Mouse (Mus musculus) retina, postnatal 1 day (tissue): ENCODE results near the gene Csmd2.

Experiments used
- DNase-seq: peaks from one replicate; pipeline ENCODE4 v3.0.0-alpha.2; 2012

Csmd2 gene

DNA sequence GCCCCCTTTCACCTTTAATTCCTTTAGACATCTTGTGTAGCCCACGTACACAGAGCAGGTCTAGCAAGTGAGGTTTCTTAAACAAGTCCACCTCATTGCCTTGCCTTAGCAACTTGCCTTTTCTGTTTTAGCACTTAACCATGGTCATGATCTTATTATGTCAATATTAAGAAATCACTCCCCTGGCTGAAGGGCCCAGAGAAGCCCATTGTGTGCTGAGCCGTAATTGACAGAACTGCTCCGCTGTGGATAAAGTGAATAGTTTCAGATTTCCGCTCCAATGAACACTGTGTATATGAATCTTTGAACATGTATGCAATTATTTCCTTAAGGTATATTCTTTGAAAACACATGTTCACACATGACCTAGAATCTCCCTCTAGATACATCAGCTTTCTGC, 434.8 kb downstream of the Csmd2 start:
- DNase-seq, result peak; percentile 73

DNA sequence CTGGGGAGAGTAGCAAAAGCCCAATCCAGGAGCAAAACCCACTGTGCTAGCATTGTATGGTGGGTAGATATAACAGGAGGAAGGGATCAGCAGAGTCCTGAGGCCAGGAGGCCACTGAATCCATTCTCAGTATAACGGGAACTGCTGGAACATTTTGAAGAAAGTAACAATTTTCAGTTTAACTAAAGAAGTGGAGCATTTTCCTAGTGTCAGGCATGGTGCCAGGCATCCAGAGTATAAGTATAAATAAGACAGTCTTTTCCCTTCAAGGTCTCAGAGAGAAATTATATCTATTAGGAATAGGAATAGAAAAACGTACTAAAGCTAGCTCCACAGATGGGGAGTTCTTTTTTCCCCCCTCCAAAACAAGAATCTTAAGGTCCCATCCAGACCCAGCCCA, 437.7 kb downstream of the Csmd2 start:
- DNase-seq, result no peak

DNA sequence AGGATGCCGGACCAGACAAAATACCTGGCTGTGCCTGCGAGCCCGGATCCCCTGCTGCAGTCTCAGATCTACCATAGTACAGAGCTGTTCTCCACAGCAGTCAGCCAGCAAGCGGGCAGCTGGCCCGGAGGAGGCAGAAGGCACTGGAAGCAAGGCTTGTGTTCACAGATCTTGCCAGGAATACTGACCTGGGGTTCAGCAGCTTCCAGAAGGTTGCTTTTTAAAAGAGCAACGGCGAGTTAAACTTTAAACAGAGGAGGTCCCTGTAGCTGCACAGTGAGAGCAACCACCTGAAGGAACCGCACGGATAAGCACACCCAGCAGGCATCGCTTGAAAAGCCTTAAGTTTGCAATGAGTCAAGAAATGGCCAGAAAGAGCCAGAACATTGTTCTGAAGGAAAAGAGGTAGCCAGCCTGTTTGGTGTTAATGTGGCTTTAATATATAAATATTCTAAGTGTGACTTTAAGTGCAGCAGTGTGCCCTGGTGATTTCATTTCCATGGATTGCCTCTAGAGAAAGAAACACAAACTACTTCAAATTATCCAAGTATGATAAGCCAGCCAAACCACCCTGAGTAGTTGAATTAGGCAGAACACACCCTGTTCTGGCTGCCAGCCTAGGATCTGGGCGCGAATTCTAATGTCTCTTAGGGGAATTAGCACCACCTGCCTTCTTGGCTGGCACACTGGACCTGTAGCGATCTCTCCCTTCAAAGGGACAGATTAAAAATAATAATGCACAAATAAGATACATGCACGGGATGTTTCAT, 439.8 kb downstream of the Csmd2 start:
- DNase-seq, result no peak

DNA sequence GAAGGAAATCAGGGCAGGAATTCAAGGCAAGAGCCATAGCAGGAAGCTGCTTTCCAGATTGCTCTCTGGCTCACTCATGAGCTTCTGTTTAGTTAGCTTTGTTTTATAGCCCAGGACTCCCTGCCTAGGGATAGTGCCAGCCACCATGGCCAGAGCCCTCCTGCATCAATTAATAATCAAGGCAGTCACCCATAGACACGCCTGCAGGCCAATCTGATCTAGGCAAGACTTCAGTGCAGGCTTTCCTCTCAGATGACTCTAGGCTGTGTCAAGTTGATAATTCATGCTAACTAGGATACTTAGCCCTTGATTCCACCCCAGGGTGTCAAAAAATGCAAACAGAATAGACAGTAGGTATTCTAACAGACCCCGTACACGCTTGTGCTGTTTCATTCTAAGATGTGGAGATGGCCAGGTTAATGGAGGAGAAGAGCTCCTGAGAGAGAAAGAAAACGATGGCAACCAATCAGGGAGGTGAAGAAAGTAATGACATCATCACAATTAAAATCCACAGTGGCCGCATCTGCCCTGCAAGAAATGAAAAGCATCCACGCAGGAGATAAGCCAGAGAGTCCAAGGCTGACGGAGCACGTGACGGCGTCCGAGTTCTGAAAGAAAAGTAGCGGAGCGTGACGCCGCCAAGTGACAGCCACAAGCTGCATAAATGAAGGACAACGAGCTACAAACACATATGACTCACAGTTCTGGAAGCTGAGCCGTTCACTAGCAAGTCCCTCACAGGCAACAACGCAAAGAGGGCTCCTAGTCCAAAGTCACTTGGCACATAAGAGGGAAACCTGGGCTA, 440.8 kb downstream of the Csmd2 start:
- DNase-seq, result peak; percentile 84

DNA sequence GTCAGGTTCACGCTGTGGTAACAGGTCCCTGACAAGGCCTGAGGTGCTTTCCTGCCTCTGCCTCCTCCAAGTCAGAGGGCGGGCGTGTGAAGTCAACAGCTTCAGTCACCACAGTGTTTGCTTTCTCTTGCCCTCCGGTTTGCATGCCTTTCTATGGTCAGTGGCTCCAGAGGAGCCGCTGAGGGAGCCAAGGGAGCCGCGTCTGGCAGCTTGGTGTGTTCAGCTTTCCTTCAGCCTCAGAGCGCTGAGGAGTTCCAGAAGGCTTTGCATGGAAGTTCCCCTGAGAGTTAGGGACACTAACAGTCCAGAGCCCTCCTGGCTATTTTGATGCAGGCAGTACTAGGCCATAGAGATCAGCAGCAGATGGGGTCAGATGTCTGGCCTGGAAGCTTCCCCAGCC, 441.9 kb downstream of the Csmd2 start:
- DNase-seq, result no peak

DNA sequence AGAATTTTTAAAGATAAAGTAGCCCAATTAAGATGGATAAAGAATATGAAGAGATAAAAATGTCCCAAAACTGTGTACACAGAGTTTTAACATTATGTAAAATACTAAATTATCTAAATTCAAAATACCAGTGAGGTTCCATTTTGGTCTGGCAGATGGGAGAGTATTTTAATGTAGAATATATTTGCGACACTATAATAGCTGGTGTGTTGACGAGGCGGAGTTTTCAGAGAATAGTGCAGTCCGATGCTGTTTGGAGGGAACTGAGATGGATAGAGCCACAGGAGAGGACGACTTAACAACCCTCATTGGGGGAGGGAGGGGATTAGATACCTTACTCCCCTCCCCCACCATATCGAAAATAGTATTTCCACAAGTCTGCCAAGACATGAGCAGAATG, 452.9 kb downstream of the Csmd2 start:
- no peak for DNase-seq

DNA sequence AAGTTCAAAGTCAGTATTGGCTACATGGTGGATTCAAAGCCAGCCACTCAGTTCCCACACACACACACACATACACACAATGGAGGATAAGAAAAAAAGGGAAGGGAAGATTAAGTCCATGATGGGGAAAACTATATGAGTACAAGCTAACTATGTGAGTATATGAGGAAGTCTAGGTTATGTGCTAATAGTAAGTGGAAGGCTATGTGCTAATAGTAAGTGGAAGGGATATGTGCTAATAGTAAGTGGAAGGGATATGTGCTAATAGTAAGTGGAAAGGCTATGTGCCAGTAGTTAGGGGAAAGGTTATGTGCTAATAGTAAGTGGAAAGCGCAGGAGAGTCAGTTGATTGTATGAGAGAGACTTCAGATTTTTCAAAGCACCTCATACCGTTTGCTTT, 453.6 kb downstream of the Csmd2 start:
- no peak for DNase-seq

DNA sequence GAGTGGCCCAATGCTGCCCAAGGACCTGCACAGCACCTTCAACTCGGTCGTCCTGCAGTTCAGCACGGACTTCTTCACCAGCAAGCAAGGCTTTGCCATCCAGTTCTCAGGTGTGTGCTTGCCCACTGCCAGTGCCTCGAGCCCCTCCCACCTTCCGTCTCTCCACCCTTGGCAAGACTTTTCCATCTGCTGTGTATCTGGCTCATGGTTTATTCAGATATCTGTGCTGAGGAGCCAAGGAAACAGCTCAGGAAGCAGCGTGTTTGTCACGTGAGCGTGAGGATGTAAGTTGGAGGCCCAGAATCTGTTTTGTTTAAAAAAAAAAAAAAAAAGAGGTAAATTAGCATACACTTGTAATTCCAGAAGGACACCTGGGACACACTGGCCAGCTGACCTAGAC, 455.1 kb downstream of the Csmd2 start:
- DNase-seq, result no peak

DNA sequence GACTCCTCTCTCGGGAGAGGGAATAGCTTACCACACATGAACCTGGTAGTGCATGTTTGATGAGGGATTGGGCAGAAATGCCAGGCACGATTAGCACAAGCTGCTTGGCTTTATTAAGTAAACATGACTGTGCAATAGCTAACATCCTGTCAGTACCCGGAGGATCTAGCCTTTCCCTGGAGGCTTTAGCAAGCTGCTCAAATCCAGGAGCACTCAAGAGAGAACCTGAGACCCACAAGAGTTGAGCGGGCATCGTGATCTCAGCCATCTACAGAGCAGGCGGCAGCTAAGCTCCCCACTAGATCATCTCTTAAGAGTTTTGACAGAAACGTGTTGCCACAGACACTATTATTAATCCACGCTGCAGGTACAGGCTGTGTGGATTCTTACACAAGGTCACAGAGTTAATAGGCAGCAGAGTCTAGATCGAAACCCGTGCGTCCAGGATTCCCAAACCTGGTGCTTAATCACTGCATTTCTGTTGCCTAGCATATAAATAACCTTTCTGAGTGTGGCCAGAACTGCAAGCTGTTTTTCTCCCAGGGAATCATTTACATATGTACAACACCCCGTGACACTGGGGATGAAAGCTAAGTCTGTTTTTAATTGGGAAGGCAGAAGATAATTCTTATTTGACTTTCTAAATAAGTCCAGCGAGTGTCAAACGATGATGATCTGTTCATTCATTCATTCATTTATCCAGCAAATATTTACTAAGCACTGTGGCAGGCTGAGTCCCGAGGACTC, 458.0 kb downstream of the Csmd2 start:
- peak; percentile 31 for DNase-seq

DNA sequence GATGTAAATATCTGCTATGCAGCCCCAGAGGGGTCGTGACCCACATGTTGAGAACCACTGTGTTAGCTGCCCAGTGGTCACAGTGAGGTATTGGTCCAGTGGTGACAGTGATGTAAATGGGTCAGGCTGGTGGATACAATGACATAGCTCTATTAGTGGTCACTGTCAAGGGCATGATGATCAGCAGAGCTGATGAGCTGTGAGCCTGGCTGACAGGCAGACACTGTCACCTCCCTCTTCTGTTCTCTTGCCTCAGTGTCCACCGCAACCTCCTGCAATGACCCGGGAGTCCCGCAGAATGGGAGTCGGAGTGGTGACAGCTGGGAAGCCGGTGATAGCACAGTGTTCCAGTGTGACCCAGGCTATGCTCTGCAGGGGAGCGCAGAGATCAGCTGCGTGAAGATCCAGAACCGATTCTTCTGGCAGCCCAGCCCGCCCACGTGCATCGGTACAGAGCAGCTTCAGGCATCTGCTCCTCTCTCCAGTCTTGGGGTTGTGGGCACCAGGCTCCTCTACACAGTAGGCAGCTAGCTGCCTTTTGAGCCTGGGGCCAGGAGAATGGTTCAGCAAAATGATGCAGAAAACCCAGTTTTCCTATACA, 461.3 kb downstream of the Csmd2 start:
- DNase-seq, result peak; percentile 69

DNA sequence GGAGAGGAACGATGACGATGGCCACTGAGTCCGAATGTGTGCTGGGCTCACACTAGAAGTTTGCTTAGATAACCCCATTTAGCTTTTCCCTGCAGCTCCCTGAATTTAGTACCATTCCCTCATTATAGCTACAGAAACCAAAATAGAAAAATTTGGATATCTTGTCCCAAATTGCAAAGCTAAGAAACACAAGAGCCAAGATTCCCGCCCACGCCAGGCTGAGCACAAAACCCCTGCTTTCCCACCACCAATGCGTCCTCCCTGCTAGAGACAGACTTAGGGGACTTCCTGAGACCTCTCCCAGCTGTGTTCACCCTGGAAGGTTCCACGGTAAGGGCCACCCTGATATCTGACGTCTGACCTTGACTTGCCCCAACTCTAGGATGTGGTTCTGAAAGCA, 462.5 kb downstream of the Csmd2 start:
- no peak for DNase-seq

DNA sequence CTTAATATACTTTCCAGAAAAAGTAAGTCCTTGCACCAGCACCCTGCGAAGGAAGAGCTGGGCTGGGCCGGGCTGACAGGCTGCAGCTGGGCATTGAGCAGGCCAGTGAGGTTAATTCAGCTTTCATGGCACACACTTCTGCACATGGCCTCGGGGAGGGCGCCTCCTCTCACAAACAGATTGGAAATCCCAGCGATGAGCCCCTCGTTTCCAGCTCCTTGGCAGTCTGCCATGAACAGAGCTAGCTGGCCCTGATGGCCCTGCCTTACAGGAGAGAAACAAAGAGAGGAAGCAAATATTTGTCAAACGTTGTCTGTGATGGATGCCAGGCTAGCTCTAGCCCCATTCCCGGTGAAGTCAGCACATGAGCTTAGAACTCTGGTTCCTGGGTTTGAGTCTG, 463.3 kb downstream of the Csmd2 start:
- DNase-seq, result peak; percentile 90

DNA sequence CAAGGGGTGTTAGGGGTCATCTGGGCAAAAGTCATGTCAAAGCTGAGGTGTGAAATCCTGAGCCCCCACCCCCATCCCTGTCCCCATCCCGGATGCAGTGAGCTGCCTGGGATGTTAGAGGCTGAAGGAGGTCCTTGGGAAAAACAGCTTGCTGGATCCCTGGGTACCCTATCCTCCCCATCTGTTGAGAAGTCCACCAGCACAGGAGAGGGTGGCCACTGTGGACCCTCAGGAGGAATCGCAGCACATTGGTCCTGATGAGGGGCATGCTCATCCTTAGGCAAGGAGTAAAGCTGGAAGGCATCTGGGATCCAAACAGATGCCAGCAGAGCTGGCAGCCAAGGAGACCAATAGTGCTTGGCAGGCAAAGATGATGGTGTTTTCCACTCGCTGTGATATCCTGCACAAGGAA, 463.7 kb downstream of the Csmd2 start:
- DNase-seq, result no peak

DNA sequence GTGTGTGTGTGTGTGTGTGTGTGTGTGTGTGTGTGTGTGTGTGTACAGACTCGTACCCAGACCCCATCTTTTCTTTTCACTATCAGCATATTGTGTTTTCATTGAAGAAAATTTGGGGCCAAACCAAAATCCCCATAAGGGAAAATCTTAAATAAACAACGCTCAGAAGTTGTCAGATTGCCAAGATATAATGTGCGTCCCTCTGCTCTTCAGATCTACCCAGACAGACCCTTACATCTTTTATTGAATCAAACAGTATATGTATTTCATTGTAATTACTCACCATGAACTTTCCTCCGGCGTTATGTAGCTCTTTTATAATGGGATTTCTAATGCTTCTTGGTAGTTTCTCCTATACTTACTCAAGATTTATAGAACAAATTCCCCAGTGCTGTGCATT, 479.1 kb downstream of the Csmd2 start:
- no peak for DNase-seq

DNA sequence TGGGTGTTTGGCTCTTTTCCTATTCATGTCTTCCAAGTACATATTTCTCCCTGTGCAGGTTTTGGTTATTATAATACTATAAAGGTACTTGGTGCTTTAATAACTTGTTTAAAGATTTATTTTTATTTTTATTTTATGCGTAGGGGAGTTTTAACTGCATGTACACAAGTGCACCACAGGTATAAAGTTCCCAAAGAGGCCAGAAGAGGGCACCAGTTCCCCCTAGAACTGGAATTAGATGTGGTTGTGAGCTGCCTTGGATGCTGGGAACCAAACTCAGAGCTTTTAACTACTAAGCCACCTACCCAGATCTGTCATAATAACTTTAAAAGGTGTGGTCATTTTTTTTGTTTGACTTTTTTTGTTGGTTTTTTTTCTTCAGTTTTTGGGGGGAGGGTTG, 480.4 kb downstream of the Csmd2 start:
- no peak for DNase-seq

DNA sequence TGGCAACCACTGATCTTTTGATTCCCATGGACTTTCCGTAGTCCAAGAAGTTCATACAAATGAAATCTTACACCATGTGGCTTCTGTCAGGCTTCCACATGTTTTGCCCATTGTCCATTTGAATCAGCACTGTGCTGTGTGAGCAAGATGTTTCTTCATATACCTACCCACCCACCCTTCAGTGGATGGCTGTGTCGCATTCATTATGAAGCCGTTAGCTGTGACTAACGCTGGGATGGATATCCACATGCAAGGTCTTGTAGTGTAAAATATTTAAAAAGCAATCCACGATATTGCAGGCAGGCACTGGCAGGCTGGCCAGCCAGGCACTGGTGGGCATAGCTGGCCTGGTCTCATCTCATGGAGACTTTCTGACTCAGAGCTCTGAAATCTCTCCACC, 488.6 kb downstream of the Csmd2 start:
- DNase-seq, result no peak

DNA sequence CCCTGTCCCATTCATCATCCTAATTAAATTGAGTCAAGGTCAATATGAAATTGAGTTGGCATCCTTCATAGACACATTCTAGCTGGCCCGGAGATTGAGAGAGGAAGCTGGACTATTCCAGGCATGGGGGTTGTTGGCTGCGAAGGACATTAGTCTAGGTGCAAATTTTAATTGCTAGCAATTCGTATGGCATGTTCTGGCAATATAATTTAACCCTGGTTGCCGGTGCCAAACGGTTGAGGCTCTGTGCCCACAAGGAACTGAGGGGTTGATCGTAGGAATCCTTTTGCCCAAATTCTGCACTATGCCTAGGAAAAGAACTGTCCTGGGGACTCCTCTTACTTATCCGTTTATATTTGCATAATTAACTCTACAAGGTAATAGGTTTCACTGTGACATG, 496.2 kb downstream of the Csmd2 start:
- DNase-seq, result no peak

DNA sequence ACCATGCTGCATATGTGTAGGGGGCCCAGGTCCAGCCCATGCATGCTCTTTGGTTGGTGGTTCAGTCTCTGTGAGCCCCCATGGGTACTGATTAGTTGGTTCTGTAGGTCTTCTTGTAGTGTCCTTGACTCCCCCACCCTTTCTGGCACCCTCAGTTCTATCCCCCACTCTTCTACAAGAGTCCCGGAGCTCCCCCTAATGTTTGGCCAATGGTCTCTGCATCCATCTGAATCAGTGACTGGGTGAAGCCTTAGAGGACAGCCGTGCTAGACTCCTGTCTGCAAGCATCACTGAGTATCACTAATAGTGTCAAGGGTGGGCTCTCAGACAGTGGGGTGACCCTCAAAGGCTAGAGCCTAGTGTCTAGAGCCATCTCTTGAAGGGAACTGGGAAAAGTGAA, 497.0 kb downstream of the Csmd2 start:
- DNase-seq, result no peak

DNA sequence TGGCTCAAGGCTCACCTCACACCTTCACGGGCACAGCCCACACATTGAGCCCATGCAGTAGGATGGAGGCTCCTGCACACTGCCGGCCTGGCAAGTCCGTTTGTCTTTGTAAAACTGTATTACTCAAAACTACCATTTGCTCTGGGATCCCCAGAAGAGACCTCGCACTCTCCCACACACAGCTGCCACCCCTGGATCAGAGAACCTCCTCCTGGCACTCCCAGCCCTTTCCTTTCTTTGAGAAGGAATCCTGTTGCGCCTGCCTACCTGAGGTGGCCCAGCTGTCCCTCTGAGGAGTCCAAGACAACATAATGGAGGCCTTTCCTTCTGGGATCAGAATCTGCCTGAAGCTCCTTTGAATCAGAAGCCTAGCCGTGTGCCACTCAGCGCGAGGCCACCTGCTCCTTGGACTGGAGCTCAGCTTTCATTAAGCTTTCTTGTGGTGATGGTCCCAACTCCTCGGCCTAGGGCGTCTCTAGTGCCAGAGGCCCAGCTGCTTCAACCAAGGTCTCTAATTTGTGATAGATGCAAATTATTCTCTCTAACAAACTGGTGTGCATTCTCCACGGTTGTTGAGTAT, 502.0 kb downstream of the Csmd2 start:
- peak; percentile 22 for DNase-seq

DNA sequence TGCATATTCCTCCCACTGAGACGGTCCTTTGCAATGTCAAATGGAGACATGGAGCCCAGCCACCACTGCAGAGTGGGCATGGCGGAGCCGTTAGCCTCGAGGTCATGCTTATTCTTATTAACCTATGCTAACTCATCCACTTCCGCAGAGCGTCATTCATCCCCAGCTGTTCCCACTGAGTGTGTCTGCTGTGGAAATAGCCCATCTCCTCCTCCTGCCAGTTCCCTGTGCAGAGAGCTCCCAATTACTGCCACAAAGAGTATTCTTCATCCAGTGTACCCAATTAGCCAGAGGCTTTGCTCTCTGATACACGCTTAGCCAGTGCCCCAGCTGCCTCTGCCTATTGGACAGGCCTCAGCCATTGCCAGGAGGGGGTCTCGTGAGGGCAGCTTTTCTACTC, 504.4 kb downstream of the Csmd2 start:
- peak; percentile 95 for DNase-seq

DNA sequence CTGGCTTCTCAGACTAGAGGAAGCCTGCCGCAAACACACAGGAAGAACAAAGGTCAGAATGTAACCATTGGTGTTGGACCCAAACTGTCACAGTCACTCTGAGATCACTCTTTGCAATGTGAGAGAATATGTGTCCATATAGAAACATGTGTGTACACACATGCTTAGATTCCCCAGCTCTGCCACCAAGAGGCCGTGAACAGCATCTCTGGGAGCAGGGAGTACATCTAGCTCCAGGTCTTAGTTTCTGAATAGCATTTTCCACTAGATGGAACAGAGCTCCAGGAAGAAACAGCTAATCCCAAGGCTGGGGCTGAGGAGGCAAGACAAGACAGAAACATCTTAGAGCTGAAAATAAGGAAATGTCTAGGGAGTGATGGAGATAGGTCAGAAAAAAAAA, 512.3 kb downstream of the Csmd2 start:
- peak; percentile 45 for DNase-seq

DNA sequence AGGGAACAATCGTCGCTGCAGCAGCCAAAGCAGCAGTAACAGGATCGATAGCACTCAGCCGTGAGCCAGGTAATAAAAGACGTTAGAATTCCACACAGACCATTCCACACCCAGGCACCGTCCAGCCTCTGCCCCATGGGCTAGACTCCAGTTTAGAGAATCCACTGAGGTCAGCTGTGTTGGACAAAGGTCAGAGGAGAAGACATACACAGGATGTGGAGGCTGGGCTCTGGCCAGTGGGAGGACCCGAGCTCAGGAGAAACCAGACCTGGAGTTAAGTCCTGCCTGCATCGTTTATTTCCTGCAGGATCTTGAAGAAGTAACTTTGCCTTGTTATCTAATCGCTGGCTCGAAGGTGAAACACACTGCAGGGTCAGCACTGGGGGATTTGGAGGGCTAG, 519.2 kb downstream of the Csmd2 start:
- DNase-seq, result no peak

DNA sequence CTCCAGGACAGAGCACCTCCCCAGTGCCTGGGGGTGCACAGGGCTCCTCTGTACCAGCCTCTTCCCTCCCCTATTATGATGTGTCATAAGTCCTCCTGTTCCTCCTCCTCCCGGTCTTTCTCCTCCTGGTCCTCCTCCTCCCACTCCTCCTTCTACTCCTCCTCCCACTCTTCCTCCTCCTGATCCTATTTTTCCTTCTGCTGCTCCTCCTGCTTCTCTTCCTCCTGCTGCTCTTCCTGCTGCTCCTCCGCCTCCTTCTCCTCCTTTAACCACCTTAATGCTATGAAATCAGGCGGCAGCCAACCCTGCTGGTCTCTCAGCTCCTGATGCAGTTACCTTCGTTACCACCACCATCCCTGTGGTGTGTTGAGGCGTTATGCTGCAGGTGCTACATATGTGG, 522.2 kb downstream of the Csmd2 start:
- DNase-seq, result no peak
